Mouse (Mus musculus): Measurements from ENCODE around the gene 6430628N08Rik. TPM values are rescaled to one million over a fixed set of nuclear protein-coding genes. Genes with fewer than 3 reads are reported as not detected.

6430628N08Rik gene
- polyA plus RNA-seq, 1 experiment from 2014 or later, result 0.20 TPM

DNA sequence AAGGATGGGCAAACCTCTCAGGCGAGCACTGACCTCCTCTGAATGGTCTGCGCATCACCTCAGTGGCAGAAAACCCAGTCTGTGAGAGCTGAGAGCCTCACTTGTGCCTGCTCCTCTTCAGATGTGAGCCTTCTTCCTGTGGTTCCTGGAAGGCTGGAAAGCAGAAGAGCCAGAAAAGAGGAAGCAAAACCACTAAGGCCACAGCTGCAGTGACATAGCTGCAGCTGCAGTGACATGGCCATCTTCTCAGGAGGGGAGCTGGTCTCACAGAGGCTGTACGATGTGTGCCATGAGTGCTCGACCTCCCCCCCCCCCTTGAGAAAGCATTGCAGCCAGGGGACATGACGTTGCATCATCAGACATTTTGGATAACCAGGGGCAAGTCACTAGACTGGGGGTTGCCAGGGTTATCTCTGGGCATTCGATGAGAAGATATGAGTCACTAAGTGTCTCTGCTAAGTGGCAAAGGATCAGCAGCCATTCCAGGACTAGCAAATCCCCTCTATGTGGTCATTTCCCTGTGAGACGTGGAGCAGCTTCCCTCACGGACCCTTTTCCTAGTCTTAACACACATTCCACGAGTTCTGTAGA is 33.1 kb upstream of the 6430628N08Rik start:
- ATAC-seq (replicated peaks), result no peak
- H3K9me3 ChIP-seq, result no peaks in the 10 kb centered on the region
- WGBS, result 86% methylated on average over 9 of the region's 9 CpGs
- H3K9ac ChIP-seq (replicated peaks), result no peak overlapping the region
- no peaks in the 10 kb centered on the region for H3K27me3 ChIP-seq
- H3K27ac ChIP-seq (replicated peaks), result no peak overlapping the region
- peaks cover 20% of the 10 kb centered on the region for H3K4me1 ChIP-seq
- H3K4me2 ChIP-seq (replicated peaks), result no peak overlapping the region
- peaks cover 7% of the 10 kb centered on the region for H3K36me3 ChIP-seq
- no peak overlapping the region for H3K4me3 ChIP-seq

DNA sequence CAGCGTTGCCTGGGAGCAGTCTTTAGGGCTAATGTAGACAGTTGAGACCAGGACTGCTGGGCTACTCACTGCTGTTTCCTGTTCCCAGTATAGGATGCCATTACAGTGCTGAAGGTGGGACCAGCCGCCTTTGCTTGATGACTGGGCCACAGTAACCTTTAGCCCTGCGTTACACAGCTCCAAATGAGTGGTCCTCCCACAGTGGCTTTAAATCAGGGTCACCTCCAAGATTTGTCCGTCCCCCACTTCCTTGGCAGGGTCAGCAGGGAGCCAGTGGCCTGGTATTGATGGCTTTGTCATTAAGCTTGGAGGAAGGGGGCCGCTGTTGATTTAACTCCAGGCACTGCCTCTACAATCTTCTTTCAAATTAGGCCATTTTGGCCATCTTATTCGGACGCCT is 27.1 kb upstream of the 6430628N08Rik start:
- Histone ChIP-seq H3K27ac (replicated peaks) (no peak overlapping the region), H3K9me3 (no peaks in the 10 kb centered on the region), H3K36me3 (peaks cover 15% of the 10 kb centered on the region), H3K4me2 (replicated peaks) (no peak overlapping the region), H3K27me3 (no peaks in the 10 kb centered on the region), H3K4me1 (no peaks in the 10 kb centered on the region), H3K4me3 (no peak overlapping the region), H3K9ac (replicated peaks) (no peak overlapping the region)
- ATAC-seq (replicated peaks), result no peak
- WGBS, result 63% methylated on average over 7 of the region's 7 CpGs

DNA sequence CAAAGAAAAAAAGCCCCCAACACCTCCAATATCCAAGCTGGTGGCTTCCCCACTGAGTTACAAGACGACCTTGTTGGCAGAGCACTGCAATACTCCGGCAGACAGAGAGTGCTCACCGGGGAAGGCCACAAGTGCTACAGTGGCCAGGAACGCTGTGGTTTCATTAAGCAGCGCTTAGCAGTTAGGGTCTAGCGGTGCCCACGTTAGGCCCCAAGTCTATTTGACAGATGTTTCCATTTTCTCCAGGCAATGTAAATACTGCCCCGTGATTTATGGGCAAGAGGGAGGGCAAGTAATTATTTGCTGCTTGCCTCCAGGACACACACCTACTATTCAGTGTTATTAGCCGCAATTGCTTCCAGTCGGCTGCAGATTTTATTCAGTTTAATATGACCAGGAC is 26.6 kb upstream of the 6430628N08Rik start:
- Histone ChIP-seq H3K4me1 (no peaks in the 10 kb centered on the region), H3K9me3 (no peaks in the 10 kb centered on the region), H3K36me3 (peaks cover 15% of the 10 kb centered on the region), H3K27ac (replicated peaks) (no peak overlapping the region), H3K4me3 (no peak overlapping the region), H3K27me3 (no peaks in the 10 kb centered on the region), H3K4me2 (replicated peaks) (no peak overlapping the region), H3K9ac (replicated peaks) (no peak overlapping the region)
- ATAC-seq (replicated peaks), result no peak
- 50% methylated on average over 10 of the region's 10 CpGs for WGBS

GRCm38 (mm10) chr4:115869512-115870210 is 20.8 kb upstream of the 6430628N08Rik start:
- 12% methylated on average over 16 of the region's 16 CpGs for WGBS
- peaks cover 9% of the 10 kb centered on the region; the same call in 1 of the 2 replicates for H3K4me1 ChIP-seq
- H3K9me3 ChIP-seq, result no peaks in the 10 kb centered on the region
- no peak overlapping the region for H3K4me2 ChIP-seq (replicated peaks)
- no peaks in the 10 kb centered on the region for H3K27me3 ChIP-seq
- peaks cover 10% of the 10 kb centered on the region; the same call in 1 of the 2 replicates for H3K36me3 ChIP-seq
- ATAC-seq (replicated peaks), result no peak
- no peak overlapping the region for H3K9ac ChIP-seq (replicated peaks)
- no peak overlapping the region for H3K4me3 ChIP-seq
- H3K27ac ChIP-seq (replicated peaks), result 0 out of 2 replicates have a peak overlapping the region, but pooled peaks have one; percentile 17

DNA sequence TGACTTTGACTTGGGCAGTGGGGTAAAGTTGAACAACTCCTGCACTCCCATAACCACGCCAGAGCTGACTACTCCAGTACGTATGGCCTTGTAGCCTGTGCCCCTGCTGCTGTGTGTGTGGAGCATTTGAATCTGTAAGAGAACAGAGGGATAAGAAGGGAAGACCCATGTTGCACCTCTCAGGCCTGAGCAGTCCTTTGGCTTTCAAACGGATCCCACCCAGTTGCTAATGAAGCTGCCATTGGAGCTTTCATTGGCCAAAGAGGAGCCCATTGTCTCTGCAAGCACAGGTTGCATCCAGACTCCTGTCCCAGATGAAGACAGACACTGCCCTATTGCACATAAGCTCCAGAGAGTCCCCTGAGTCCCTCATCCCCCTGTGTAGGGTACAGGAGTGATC is 17.2 kb upstream of the 6430628N08Rik start:
- Histone ChIP-seq H3K9me3 (no peaks in the 10 kb centered on the region), H3K27me3 (no peaks in the 10 kb centered on the region), H3K4me3 (no peak overlapping the region), H3K27ac (replicated peaks) (no peak overlapping the region), H3K4me2 (replicated peaks) (no peak overlapping the region), H3K9ac (replicated peaks) (no peak overlapping the region), H3K4me1 (peaks cover 16% of the 10 kb centered on the region), H3K36me3 (peaks cover 13% of the 10 kb centered on the region; the same call in 1 of the 2 replicates)
- ATAC-seq (replicated peaks), result no peak
- 74% methylated on average over 3 of the region's 3 CpGs for WGBS

GRCm38 (mm10) chr4:115878216-115878678 is 12.2 kb upstream of the 6430628N08Rik start:
- under 1% methylated on average over 11 of the region's 11 CpGs for WGBS
- no peaks in the 10 kb centered on the region for H3K27me3 ChIP-seq
- ATAC-seq (replicated peaks), result peak; percentile 45; the same call in 1 of the 2 replicates
- no peaks in the 10 kb centered on the region for H3K9me3 ChIP-seq
- H3K27ac ChIP-seq (replicated peaks), result no peak overlapping the region; the same call in 1 of the 2 replicates
- H3K4me3 ChIP-seq, result no peak overlapping the region
- 0 out of 2 replicates have a peak, but pooled peaks cover 7% of the 10 kb centered on the region for H3K36me3 ChIP-seq
- H3K9ac ChIP-seq (replicated peaks), result peak overlapping the region; percentile 22; the same call in 1 of the 2 replicates
- 0 out of 2 replicates have a peak overlapping the region, but pooled peaks have one; percentile 7 for H3K4me2 ChIP-seq (replicated peaks)
- peaks cover 23% of the 10 kb centered on the region for H3K4me1 ChIP-seq

GRCm38 (mm10) chr4:115878828-115879227 is 11.6 kb upstream of the 6430628N08Rik start:
- H3K4me3 ChIP-seq, result no peak overlapping the region

DNA sequence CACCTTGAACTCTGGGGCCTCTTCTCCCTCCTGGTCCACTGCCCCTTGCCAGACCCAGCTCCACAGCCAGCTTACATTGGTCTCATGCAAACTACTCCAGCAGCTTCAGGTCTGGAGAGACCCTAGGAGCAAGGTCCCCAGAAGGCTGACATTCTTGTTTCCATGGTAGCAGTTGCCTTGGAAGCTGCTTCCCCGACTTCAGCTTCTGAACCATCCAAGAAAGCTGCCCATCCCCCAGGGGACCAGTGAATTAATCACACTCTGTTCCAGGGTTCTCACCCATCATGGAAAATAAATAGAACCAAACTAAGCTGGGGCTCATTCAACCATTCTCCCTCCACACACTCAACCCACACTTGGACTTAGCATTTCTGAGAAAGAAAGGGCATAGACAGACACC is 9.3 kb upstream of the 6430628N08Rik start:
- H3K9ac ChIP-seq (replicated peaks), result no peak overlapping the region
- peaks cover 23% of the 10 kb centered on the region for H3K4me1 ChIP-seq
- no peaks in the 10 kb centered on the region for H3K36me3 ChIP-seq
- H3K4me2 ChIP-seq (replicated peaks), result no peak overlapping the region
- no peak overlapping the region for H3K4me3 ChIP-seq
- whole genome bisulfite sequencing, result 0% methylated on average over 1 of the region's 1 CpGs
- H3K9me3 ChIP-seq, result no peaks in the 10 kb centered on the region
- no peaks in the 10 kb centered on the region for H3K27me3 ChIP-seq
- ATAC-seq (replicated peaks), result peak; percentile 53; the same call in 1 of the 2 replicates
- H3K27ac ChIP-seq (replicated peaks), result peak overlapping the region; percentile 53

More at GRCm38 (mm10) chr4:115878828-115879227, 11.6 kb upstream of the 6430628N08Rik start:
- H3K9ac ChIP-seq (replicated peaks), result no peak overlapping the region
- 33% methylated on average over 9 of the region's 9 CpGs for WGBS
- no peak overlapping the region; the same call in 1 of the 2 replicates for H3K27ac ChIP-seq (replicated peaks)
- no peak for ATAC-seq (replicated peaks)
- peaks cover 23% of the 10 kb centered on the region for H3K4me1 ChIP-seq
- no peaks in the 10 kb centered on the region for H3K27me3 ChIP-seq
- H3K36me3 ChIP-seq, result 0 out of 2 replicates have a peak, but pooled peaks cover 7% of the 10 kb centered on the region
- no peaks in the 10 kb centered on the region for H3K9me3 ChIP-seq
- no peak overlapping the region for H3K4me2 ChIP-seq (replicated peaks)

- Histone ChIP-seq H3K4me2 (replicated peaks) (no peak overlapping the region), H3K9me3 (no peaks in the 10 kb centered on the region), H3K4me1 (peaks cover 23% of the 10 kb centered on the region), H3K27ac (replicated peaks) (no peak overlapping the region), H3K9ac (replicated peaks) (no peak overlapping the region), H3K27me3 (no peaks in the 10 kb centered on the region), H3K36me3 (no peaks in the 10 kb centered on the region), H3K4me3 (no peak overlapping the region)
- no peak for ATAC-seq (replicated peaks)
- WGBS, result 69% methylated on average over 4 of the region's 4 CpGs
Measured at GRCm38 (mm10) chr4:115882195-115882594, 8.3 kb upstream of the 6430628N08Rik start.

DNA sequence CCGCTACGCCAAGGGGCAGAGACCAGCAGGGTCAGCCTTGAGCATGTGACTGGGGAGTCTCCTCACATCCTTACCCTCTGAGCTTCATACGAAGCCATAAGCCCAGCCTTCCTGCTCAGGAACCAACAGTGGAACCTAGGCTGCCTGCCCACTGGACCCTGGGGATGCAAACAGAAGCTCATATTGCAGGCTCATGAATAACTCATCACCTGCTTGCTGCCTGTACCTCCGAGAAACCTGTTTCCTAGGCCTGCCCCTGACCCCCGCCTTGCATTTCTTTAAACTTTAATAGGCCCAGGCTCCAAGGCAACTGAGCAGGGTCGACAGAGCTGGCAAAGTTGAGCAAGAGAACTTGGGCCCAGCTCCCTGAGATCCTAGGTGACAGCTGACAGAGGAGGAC is 6.4 kb upstream of the 6430628N08Rik start, which contains the start of gene Kncn:
Kncn (plus strand) TSS at position 379 of the 400 bp plus-strand sequence.
- WGBS, result 78% methylated on average over 6 of the region's 6 CpGs
- H3K9ac ChIP-seq (replicated peaks), result no peak within 1 kb of the TSS
- ATAC-seq (replicated peaks), result no peak
- H3K9me3 ChIP-seq, result no peaks in the 10 kb centered on the region
- H3K4me1 ChIP-seq, result peaks cover 11% of the 10 kb centered on the region
- no peak within 1 kb of the TSS for H3K27ac ChIP-seq (replicated peaks)
- H3K36me3 ChIP-seq, result no peaks in the 10 kb centered on the region
- no peaks in the 10 kb centered on the region for H3K27me3 ChIP-seq
- H3K4me2 ChIP-seq (replicated peaks), result no peak within 1 kb of the TSS
- no peak within 1 kb of the TSS for H3K4me3 ChIP-seq

DNA sequence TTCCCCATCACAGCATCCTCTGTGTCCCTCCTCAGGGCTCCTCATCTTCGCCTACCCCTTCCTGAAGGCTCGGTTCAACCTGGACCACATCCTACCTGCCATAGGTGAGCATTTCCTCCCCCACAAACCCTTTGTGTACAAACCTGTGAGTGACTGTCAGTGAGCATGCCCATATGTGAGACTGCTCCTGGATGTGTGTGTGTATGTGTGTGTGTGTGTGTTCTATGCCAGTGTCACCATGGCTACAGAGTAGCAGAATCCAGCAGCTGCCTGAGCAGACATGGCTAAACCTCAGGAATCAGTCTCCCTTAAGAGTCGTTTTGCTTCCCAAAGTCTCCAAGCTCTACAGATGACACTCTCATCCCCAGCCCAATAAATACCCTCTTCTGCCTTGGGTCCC is 4.6 kb upstream of the 6430628N08Rik start:
- Histone ChIP-seq H3K36me3 (no peaks in the 10 kb centered on the region), H3K4me1 (peaks cover 18% of the 10 kb centered on the region), H3K9me3 (no peaks in the 10 kb centered on the region), H3K4me2 (replicated peaks) (no peak overlapping the region), H3K27me3 (peaks cover 10% of the 10 kb centered on the region), H3K27ac (replicated peaks) (peak overlapping the region; percentile 4; the same call in 1 of the 2 replicates), H3K9ac (replicated peaks) (no peak overlapping the region), H3K4me3 (no peak overlapping the region)
- peak; percentile 62; the same call in 1 of the 2 replicates for ATAC-seq (replicated peaks)
- WGBS, result 78% methylated on average over 3 of the region's 3 CpGs

GRCm38 (mm10) chr4:115886875-115887274 is 3.6 kb upstream of the 6430628N08Rik start:
- Histone ChIP-seq H3K9me3 (no peaks in the 10 kb centered on the region), H3K36me3 (no peaks in the 10 kb centered on the region), H3K4me3 (no peak overlapping the region), H3K9ac (replicated peaks) (no peak overlapping the region), H3K4me2 (replicated peaks) (no peak overlapping the region), H3K27ac (replicated peaks) (no peak overlapping the region), H3K4me1 (peaks cover 8% of the 10 kb centered on the region), H3K27me3 (peaks cover 20% of the 10 kb centered on the region)
- WGBS, result 63% methylated on average over 1 of the region's 1 CpGs
- ATAC-seq (replicated peaks), result no peak

All from forebrain, embryonic 15.5 days (tissue).